Mouse (Mus musculus) small intestine, adult 2 months (tissue): ENCODE results near the gene Selplg.

Experiments used
- CTCF ChIP-seq: fragments of 200-500 bp; IDR thresholded peaks from 2 replicates; pipeline ENCODE4 v1.5.1; 2012; ENCODE audit warnings: low read depth, mild to moderate bottlenecking, control low read depth, inconsistent platforms, low read length, moderate library complexity, mixed read lengths; ENCODE audit not compliant: insufficient replicate concordance, insufficient read length; ENCODE audit errors: extremely low read depth
- POLR2A ChIP-seq: fragments of 200-500 bp; IDR thresholded peaks from 2 replicates; pipeline ENCODE4 v1.6.1; 2012; ENCODE audit warnings: low read depth, mild to moderate bottlenecking, control low read depth, inconsistent platforms, low read length, moderate library complexity

DNA sequence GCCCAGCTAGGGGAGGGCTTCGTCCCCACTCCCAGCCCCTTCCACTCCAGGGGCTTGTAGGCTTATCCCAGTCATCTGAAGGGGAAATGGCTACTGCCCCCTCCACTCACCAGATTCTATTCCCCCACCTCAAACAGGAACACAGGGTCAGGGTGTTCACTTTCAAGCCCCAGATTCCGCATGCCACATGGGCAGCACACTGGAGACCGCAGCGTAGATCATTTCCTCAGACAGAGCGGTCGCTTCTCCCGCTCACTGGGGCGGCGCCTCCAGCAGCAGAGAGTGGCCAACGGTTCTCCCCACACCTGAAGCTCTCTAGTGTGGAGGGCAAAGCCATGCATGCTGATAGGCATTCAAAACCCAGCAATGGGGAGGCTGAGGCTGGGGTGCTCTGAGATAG, 4.5 kb upstream of the Selplg start:
- TF ChIP-seq CTCF = no peak
- TF ChIP-seq POLR2A = no peak
